Mouse (Mus musculus): ENCODE results near the gene Stau1. TPM values are rescaled to one million over a fixed set of nuclear protein-coding genes. Genes with fewer than 3 reads are reported as not detected.

The Stau1 gene
- polyA plus RNA-seq, 1 experiment from 2014 or later: 91.5 TPM

DNA sequence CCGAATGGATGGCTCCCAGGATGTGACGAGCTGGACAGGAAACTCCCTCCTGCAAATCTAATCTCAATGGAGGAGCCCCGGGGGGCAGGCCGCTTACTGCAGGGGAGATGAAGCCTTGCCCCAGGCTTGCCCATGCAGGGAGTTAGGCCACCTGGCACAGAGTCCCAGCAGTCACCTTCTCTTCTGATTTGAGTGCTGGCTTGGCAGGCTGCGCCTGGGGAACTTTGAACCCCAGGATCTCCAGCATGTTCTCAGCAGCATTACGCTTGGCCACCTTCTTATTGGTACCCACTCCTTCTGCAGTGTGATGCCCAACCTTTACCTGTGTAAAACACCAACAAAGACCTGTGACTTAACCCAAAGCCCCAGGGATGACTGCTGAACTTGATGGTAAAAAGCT lies 43.9 kb downstream of the Stau1 start:
- Histone ChIP-seq H3K4me2 (ENCODE audit: low read depth, low read length) (no peak overlapping the region), H3K27me3 (ENCODE audit: control insufficient read depth, insufficient read depth, low read length) (no peaks in the 10 kb centered on the region), H3K9ac (replicated peaks; ENCODE audit: low read length) (no peak overlapping the region), H3K4me1 (ENCODE audit: control insufficient read depth, insufficient read depth, low read length) (no peaks in the 10 kb centered on the region), H3K36me3 (replicated peaks; ENCODE audit: control insufficient read depth, insufficient read depth, low read depth, low read length) (peaks cover 18% of the 10 kb centered on the region), H3K27ac (replicated peaks; ENCODE audit: low read depth, low read length) (no peak overlapping the region), H3K4me3 (ENCODE audit: low read depth, low read length) (no peak overlapping the region), H3K9me3 (replicated peaks; ENCODE audit: control insufficient read depth, low read length) (no peaks in the 10 kb centered on the region)
- DNase-seq (ENCODE audit: low spot score) (no peak), ATAC-seq (replicated peaks; ENCODE audit: insufficient number of reproducible peaks, low FRiP score, low TSS enrichment, low read depth) (no peak)
- WGBS: 92% methylated on average over 6 of the region's 6 CpGs

DNA sequence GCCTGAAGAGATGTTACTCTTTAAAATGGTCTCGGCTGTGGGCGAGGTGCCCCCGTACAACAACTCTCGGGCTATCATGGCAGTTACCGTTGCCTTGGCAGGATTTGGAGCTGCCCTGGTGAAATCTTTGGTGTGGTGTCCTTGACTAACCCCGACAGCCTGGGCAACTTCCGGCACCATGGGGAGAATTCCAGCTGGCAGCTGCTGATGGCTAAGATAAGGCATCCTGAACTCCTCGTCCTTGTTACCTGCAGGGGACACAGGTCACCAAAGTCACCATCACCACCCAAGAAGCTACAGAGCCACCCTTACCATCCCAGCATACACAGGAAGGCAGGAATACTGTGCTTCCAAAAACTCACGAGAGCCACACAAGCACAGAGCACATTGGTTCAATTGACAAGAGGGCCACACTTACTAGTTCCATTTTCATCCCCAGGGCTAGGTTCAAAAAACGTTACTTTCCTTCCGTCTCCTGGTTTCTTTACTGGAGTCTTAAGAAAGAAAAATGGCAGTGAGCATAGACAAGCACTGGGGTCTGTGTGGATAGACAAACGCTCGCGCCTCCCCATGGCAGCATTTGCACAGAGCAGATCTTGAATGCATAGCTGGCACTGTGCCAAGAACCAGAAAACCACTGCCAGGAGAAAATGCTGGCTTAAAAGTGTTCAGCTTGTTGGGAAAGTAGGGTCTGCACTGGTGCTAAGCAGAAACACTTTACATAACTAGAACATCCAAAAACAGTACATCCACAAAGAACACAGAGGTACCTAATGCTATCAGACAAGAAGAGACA lies 45.0 kb downstream of the Stau1 start:
- no peak for DNase-seq (ENCODE audit: low spot score)
- H3K27ac ChIP-seq (replicated peaks; ENCODE audit: low read depth, low read length): no peak overlapping the region
- ATAC-seq (replicated peaks; ENCODE audit: insufficient number of reproducible peaks, low FRiP score, low TSS enrichment, low read depth): no peak
- H3K4me1 ChIP-seq (ENCODE audit: control insufficient read depth, insufficient read depth, low read length): no peaks in the 10 kb centered on the region
- H3K4me2 ChIP-seq (ENCODE audit: low read depth, low read length): no peak overlapping the region
- H3K9ac ChIP-seq (replicated peaks; ENCODE audit: low read length): no peak overlapping the region
- 87% methylated on average over 14 of the region's 14 CpGs for WGBS
- no peak overlapping the region for H3K4me3 ChIP-seq (ENCODE audit: low read depth, low read length)
- no peaks in the 10 kb centered on the region for H3K9me3 ChIP-seq (replicated peaks; ENCODE audit: control insufficient read depth, low read length)
- peaks cover 21% of the 10 kb centered on the region for H3K36me3 ChIP-seq (replicated peaks; ENCODE audit: control insufficient read depth, insufficient read depth, low read depth, low read length)
- H3K27me3 ChIP-seq (ENCODE audit: control insufficient read depth, insufficient read depth, low read length): no peaks in the 10 kb centered on the region

GRCm38 (mm10) chr2:166948936-166949335 lies 47.2 kb downstream of the Stau1 start:
- no peak overlapping the region for H3K27ac ChIP-seq (replicated peaks; ENCODE audit: low read depth, low read length)
- H3K9ac ChIP-seq (replicated peaks; ENCODE audit: low read length): no peak overlapping the region
- 89% methylated on average over 10 of the region's 10 CpGs for WGBS
- ATAC-seq (replicated peaks; ENCODE audit: insufficient number of reproducible peaks, low FRiP score, low TSS enrichment, low read depth): no peak
- DNase-seq (ENCODE audit: low spot score): no peak
- no peaks in the 10 kb centered on the region for H3K9me3 ChIP-seq (replicated peaks; ENCODE audit: control insufficient read depth, low read length)
- H3K4me1 ChIP-seq (ENCODE audit: control insufficient read depth, insufficient read depth, low read length): no peaks in the 10 kb centered on the region
- H3K4me2 ChIP-seq (ENCODE audit: low read depth, low read length): no peak overlapping the region
- no peaks in the 10 kb centered on the region for H3K27me3 ChIP-seq (ENCODE audit: control insufficient read depth, insufficient read depth, low read length)
- peaks cover 21% of the 10 kb centered on the region for H3K36me3 ChIP-seq (replicated peaks; ENCODE audit: control insufficient read depth, insufficient read depth, low read depth, low read length)
- H3K4me3 ChIP-seq (ENCODE audit: low read depth, low read length): no peak overlapping the region

DNA sequence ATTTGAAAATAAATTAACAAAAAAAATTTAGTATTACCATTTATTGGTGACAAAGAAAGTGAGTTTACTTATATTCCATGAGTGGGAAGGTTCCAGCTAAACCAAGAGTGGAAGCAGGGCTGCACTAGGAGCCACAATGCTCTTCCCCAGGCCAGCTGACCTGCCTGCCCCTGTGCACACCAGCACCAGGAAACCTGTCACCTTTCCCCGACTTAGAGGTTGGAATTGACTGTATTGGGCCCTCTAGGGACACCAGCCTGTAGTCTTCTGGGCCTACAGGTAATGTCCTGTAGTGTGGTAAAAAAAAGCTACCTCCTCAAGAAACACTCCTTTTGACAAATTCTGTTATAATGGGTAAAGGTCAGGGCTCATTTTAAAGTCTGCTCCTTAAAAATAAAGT lies 47.9 kb downstream of the Stau1 start:
- peaks cover 21% of the 10 kb centered on the region for H3K36me3 ChIP-seq (replicated peaks; ENCODE audit: control insufficient read depth, insufficient read depth, low read depth, low read length)
- H3K4me1 ChIP-seq (ENCODE audit: control insufficient read depth, insufficient read depth, low read length): no peaks in the 10 kb centered on the region
- H3K4me2 ChIP-seq (ENCODE audit: low read depth, low read length): no peak overlapping the region
- DNase-seq (ENCODE audit: low spot score) (no peak), ATAC-seq (replicated peaks; ENCODE audit: insufficient number of reproducible peaks, low FRiP score, low TSS enrichment, low read depth) (no peak)
- no peak overlapping the region for H3K9ac ChIP-seq (replicated peaks; ENCODE audit: low read length)
- no peaks in the 10 kb centered on the region for H3K9me3 ChIP-seq (replicated peaks; ENCODE audit: control insufficient read depth, low read length)
- H3K27me3 ChIP-seq (ENCODE audit: control insufficient read depth, insufficient read depth, low read length): no peaks in the 10 kb centered on the region
- H3K4me3 ChIP-seq (ENCODE audit: low read depth, low read length): no peak overlapping the region
- 71% methylated on average over 1 of the region's 1 CpGs for WGBS
- H3K27ac ChIP-seq (replicated peaks; ENCODE audit: low read depth, low read length): no peak overlapping the region

DNA sequence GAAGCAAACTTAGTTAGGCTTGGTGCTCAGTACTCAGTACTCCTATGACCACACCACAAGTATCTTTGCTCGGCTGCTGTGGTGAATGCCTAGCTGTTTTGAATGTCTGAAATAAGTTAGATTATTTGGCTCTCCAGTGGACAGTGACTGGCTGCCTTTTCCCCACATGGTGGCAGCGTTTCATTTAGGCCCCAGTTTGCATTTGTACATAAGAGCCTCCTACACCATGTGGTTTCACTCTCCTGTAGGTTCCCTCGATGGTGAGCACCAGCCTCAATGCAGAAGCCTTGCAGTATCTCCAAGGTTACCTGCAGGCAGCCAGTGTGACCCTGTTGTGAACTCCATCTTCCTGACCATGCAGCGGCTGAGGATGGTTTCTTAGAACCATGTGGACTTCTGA lies 50.6 kb downstream of the Stau1 start:
- peaks cover 11% of the 10 kb centered on the region for H3K36me3 ChIP-seq (replicated peaks; ENCODE audit: control insufficient read depth, insufficient read depth, low read depth, low read length)
- WGBS: 61% methylated on average over 4 of the region's 4 CpGs
- 0 out of 2 replicates have a peak, but pooled peaks have one; percentile 23 for ATAC-seq (replicated peaks; ENCODE audit: insufficient number of reproducible peaks, low FRiP score, low TSS enrichment, low read depth)
- H3K9me3 ChIP-seq (replicated peaks; ENCODE audit: control insufficient read depth, low read length): no peaks in the 10 kb centered on the region
- H3K9ac ChIP-seq (replicated peaks; ENCODE audit: low read length): no peak overlapping the region
- H3K27me3 ChIP-seq (ENCODE audit: control insufficient read depth, insufficient read depth, low read length): no peaks in the 10 kb centered on the region
- H3K4me1 ChIP-seq (ENCODE audit: control insufficient read depth, insufficient read depth, low read length): no peaks in the 10 kb centered on the region
- no peak overlapping the region for H3K4me3 ChIP-seq (ENCODE audit: low read depth, low read length)
- no peak overlapping the region for H3K4me2 ChIP-seq (ENCODE audit: low read depth, low read length)
- no peak overlapping the region for H3K27ac ChIP-seq (replicated peaks; ENCODE audit: low read depth, low read length)
- DNase-seq (ENCODE audit: low spot score): peak; percentile 56

- no peaks in the 10 kb centered on the region for H3K27me3 ChIP-seq (ENCODE audit: control insufficient read depth, insufficient read depth, low read length)
- H3K4me1 ChIP-seq (ENCODE audit: control insufficient read depth, insufficient read depth, low read length): no peaks in the 10 kb centered on the region
- H3K9me3 ChIP-seq (replicated peaks; ENCODE audit: control insufficient read depth, low read length): no peaks in the 10 kb centered on the region
- no peak overlapping the region for H3K27ac ChIP-seq (replicated peaks; ENCODE audit: low read depth, low read length)
- ATAC-seq (replicated peaks; ENCODE audit: insufficient number of reproducible peaks, low FRiP score, low TSS enrichment, low read depth): no peak
- no peak overlapping the region for H3K4me3 ChIP-seq (ENCODE audit: low read depth, low read length)
- no peak for DNase-seq (ENCODE audit: low spot score)
- H3K9ac ChIP-seq (replicated peaks; ENCODE audit: low read length): no peak overlapping the region
- no peak overlapping the region for H3K4me2 ChIP-seq (ENCODE audit: low read depth, low read length)
- H3K36me3 ChIP-seq (replicated peaks; ENCODE audit: control insufficient read depth, insufficient read depth, low read depth, low read length): peaks cover 7% of the 10 kb centered on the region
- 84% methylated on average over 1 of the region's 1 CpGs for WGBS
Measured at GRCm38 (mm10) chr2:166944346-166944745, 51.8 kb downstream of the Stau1 start.

GRCm38 (mm10) chr2:166943146-166943545 lies 53.0 kb downstream of the Stau1 start:
- no peak for ATAC-seq (replicated peaks; ENCODE audit: insufficient number of reproducible peaks, low FRiP score, low TSS enrichment, low read depth)
- WGBS: 95% methylated on average over 2 of the region's 2 CpGs

DNA sequence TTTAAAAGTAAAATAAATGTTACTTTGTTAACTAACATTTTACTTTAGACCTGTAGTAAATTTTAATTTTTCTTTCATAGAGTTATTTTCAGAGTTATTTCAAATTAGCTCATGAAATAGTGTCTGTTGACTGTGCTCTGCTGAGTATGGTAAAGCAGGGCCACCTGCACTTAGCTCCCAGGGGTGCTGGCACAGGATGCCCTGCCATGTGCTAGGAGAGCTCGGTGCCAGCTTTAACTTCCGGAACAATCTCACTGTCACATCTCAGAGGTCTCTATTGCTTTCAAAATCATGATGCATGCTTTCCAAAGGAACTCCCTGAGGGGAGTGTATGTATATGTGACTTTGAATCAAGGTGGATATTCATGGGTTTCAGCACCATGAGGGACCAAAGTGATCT lies 59.9 kb downstream of the Stau1 start:
- WGBS: 93% methylated on average over 2 of the region's 2 CpGs
- H3K9ac ChIP-seq (replicated peaks; ENCODE audit: low read length): no peak overlapping the region
- H3K4me1 ChIP-seq (ENCODE audit: control insufficient read depth, insufficient read depth, low read length): no peaks in the 10 kb centered on the region
- no peak overlapping the region for H3K4me3 ChIP-seq (ENCODE audit: low read depth, low read length)
- H3K36me3 ChIP-seq (replicated peaks; ENCODE audit: control insufficient read depth, insufficient read depth, low read depth, low read length): peaks cover 19% of the 10 kb centered on the region
- DNase-seq (ENCODE audit: low spot score) (no peak), ATAC-seq (replicated peaks; ENCODE audit: insufficient number of reproducible peaks, low FRiP score, low TSS enrichment, low read depth) (no peak)
- H3K4me2 ChIP-seq (ENCODE audit: low read depth, low read length): no peak overlapping the region
- no peak overlapping the region for H3K27ac ChIP-seq (replicated peaks; ENCODE audit: low read depth, low read length)
- H3K27me3 ChIP-seq (ENCODE audit: control insufficient read depth, insufficient read depth, low read length): no peaks in the 10 kb centered on the region
- no peaks in the 10 kb centered on the region for H3K9me3 ChIP-seq (replicated peaks; ENCODE audit: control insufficient read depth, low read length)

More at GRCm38 (mm10) chr2:166943146-166943545, 53.0 kb downstream of the Stau1 start:
- no peaks in the 10 kb centered on the region for H3K4me1 ChIP-seq (ENCODE audit: control insufficient read depth, insufficient read depth, low read length)
- no peak overlapping the region for H3K27ac ChIP-seq (replicated peaks; ENCODE audit: low read depth, low read length)
- no peaks in the 10 kb centered on the region for H3K27me3 ChIP-seq (ENCODE audit: control insufficient read depth, insufficient read depth, low read length)
- no peak overlapping the region for H3K9ac ChIP-seq (replicated peaks; ENCODE audit: low read length)
- no peak overlapping the region for H3K4me3 ChIP-seq (ENCODE audit: low read depth, low read length)
- H3K9me3 ChIP-seq (replicated peaks; ENCODE audit: control insufficient read depth, low read length): no peaks in the 10 kb centered on the region
- H3K4me2 ChIP-seq (ENCODE audit: low read depth, low read length): no peak overlapping the region
- peaks cover 7% of the 10 kb centered on the region for H3K36me3 ChIP-seq (replicated peaks; ENCODE audit: control insufficient read depth, insufficient read depth, low read depth, low read length)
- DNase-seq (ENCODE audit: low spot score): no peak

All from embryonic facial prominence, embryonic 11.5 days (tissue).